ENCODE assay signal across 28 mouse cellular contexts in the genomic region with DNA sequence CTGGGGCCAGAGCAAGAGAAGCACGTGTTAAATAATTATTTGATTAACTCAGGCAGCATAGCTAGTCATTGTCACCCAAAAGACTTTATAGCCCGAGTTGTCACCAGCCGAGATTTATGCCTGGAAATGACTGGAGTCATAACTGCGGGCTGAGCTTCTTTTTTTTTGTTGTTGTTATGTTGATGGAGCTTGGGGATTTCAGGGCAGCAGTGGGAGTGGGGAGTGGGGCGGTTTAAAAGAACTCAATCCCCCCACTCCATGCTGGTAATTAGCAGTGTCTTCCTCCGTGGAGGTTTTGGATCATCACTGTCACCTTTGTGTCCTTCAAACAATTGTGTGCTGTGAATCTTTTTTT. TPM values are rescaled to one million over a fixed set of nuclear protein-coding genes. Genes with fewer than 3 reads are reported as not detected.
DNase-seq lines count a peak whose midpoint lies in the region; ATAC-seq and TF ChIP-seq lines count a peak whose summit lies in the region.
"Had no signal": no experiment of that assay in that cellular context is flagged by ENCODE, and none has a peak within 500 bp of the region (broad histone marks: within the 10 kb centered on the region; RNA-seq: fewer than 3 reads in every experiment).

No protein-coding gene starts in this region.

- H3K4me2 ChIP-seq in forebrain, embryonic 11.5 days (ENCODE audit: low read depth, low read length, severe bottlenecking): no peak overlapping the region
- no peak overlapping the region for H3K4me2 ChIP-seq in kidney, embryonic 16.5 days (replicated peaks; ENCODE audit: low read depth, low read length)
- no peak overlapping the region for H3K4me2 ChIP-seq in lung, embryonic 14.5 days
- H3K4me2 ChIP-seq: embryonic facial prominence, embryonic 13.5 days; heart, embryonic 13.5 days; hindbrain, embryonic 14.5 days had no signal

- peak; percentile 8 for DNase-seq in forebrain, embryonic 11.5 days (ENCODE audit: low spot score)
- no peak for DNase-seq in forebrain, embryonic 10.5 days (ENCODE audit: extremely low spot score, low spot score)
- peak; percentile 48 for DNase-seq in kidney, postnatal 10 days
- peak; percentile 15 for DNase-seq in lung, embryonic 14.5 days
- no peak for DNase-seq in lung, postnatal 10 days
- DNase-seq: adrenal gland, adult 8-10 months; adrenal gland, postnatal 25 days; cerebellum, adult 11-12 months; cerebellum, adult 8-10 months; cerebellum, postnatal 10 days; cerebellum, postnatal 36 days; embryo, embryonic 11 days; forebrain, postnatal 0 days; gastrocnemius, adult 2 months; gastrocnemius, postnatal 14 days; heart, adult 2 months; heart, postnatal 14 days; heart, postnatal 4 days had no signal

- H3K27ac ChIP-seq in forebrain, embryonic 11.5 days (ENCODE audit: low read depth, low read length): no peak overlapping the region
- no peak overlapping the region for H3K27ac ChIP-seq in forebrain, embryonic 10.5 days
- H3K27ac ChIP-seq in kidney, embryonic 16.5 days (ENCODE audit: low read length): no peak overlapping the region
- no peak overlapping the region for H3K27ac ChIP-seq in lung, embryonic 14.5 days (ENCODE audit: low read depth)
- H3K27ac ChIP-seq: embryonic facial prominence, embryonic 10.5 days; embryonic facial prominence, embryonic 13.5 days; gastrocnemius, adult 2 months; heart, adult 2 months; heart, embryonic 10.5 days; heart, embryonic 13.5 days; hindbrain, embryonic 14.5 days; hindbrain, postnatal 0 days had no signal

- H3K4me1 ChIP-seq in forebrain, embryonic 11.5 days (replicated peaks; ENCODE audit: control insufficient read depth, insufficient read depth, low read length): peaks cover 10% of the 10 kb centered on the region
- peaks cover 54% of the 10 kb centered on the region for H3K4me1 ChIP-seq in forebrain, embryonic 10.5 days
- H3K4me1 ChIP-seq in kidney, embryonic 16.5 days (ENCODE audit: insufficient read depth, low read length): peaks cover 28% of the 10 kb centered on the region
- peaks cover 4% of the 10 kb centered on the region; the same call in 1 of the 2 replicates for H3K4me1 ChIP-seq in lung, embryonic 14.5 days (ENCODE audit: insufficient read depth)

- H3K36me3 ChIP-seq in forebrain, embryonic 11.5 days (ENCODE audit: control insufficient read depth, insufficient read depth, low read length): no peaks in the 10 kb centered on the region
- H3K36me3 ChIP-seq in forebrain, embryonic 10.5 days (replicated peaks): 0 out of 2 replicates have a peak, but pooled peaks cover 2% of the 10 kb centered on the region
- no peaks in the 10 kb centered on the region for H3K36me3 ChIP-seq in kidney, embryonic 16.5 days (ENCODE audit: insufficient read depth, low read length)
- H3K36me3 ChIP-seq in lung, embryonic 14.5 days (ENCODE audit: insufficient read depth): no peaks in the 10 kb centered on the region
- H3K36me3 ChIP-seq: embryonic facial prominence, embryonic 13.5 days; heart, embryonic 10.5 days; heart, embryonic 13.5 days had no signal

- ATAC-seq in forebrain, embryonic 11.5 days (replicated peaks; ENCODE audit: low FRiP score): no peak
- no peak for ATAC-seq in kidney, embryonic 16.5 days (ENCODE audit: low FRiP score, low TSS enrichment)
- no peak for ATAC-seq in lung, embryonic 14.5 days (ENCODE audit: insufficient read depth)
- ATAC-seq: forebrain, embryonic 14.5 days; forebrain, postnatal 0 days; hindbrain, postnatal 0 days; inflammation-experienced regulatory T-cells, adult 6 months had no signal

- WGBS in forebrain, embryonic 11.5 days: 27% methylated on average over 6 of the region's 6 CpGs
- whole genome bisulfite sequencing in forebrain, embryonic 10.5 days: 35% methylated on average over 6 of the region's 6 CpGs
- WGBS in kidney, embryonic 16.5 days: 14% methylated on average over 6 of the region's 6 CpGs
- 39% methylated on average over 6 of the region's 6 CpGs for WGBS in lung, embryonic 14.5 days

- no peak overlapping the region for H3K4me3 ChIP-seq in forebrain, embryonic 11.5 days (ENCODE audit: low read depth, low read length)
- no peak overlapping the region for H3K4me3 ChIP-seq in forebrain, embryonic 10.5 days
- no peak overlapping the region for H3K4me3 ChIP-seq in kidney, embryonic 16.5 days (ENCODE audit: low read length)
- H3K4me3 ChIP-seq in lung, embryonic 14.5 days (ENCODE audit: low read depth, low read length): no peak overlapping the region
- H3K4me3 ChIP-seq: embryonic facial prominence, embryonic 10.5 days; embryonic facial prominence, embryonic 13.5 days; erythroblast, embryonic 14.5 days; gastrocnemius, adult 2 months; heart, adult 2 months; heart, embryonic 10.5 days; heart, embryonic 13.5 days had no signal

- no peaks in the 10 kb centered on the region for H3K9me3 ChIP-seq in forebrain, embryonic 11.5 days (ENCODE audit: control insufficient read depth, low read length)
- H3K9me3 ChIP-seq in forebrain, embryonic 10.5 days: no peaks in the 10 kb centered on the region
- no peaks in the 10 kb centered on the region for H3K9me3 ChIP-seq in kidney, embryonic 16.5 days (ENCODE audit: low read length)
- H3K9me3 ChIP-seq in lung, embryonic 14.5 days (ENCODE audit: low read depth, low read length): no peaks in the 10 kb centered on the region
- H3K9me3 ChIP-seq: embryonic facial prominence, embryonic 10.5 days; embryonic facial prominence, embryonic 13.5 days; heart, embryonic 10.5 days; heart, embryonic 13.5 days had no signal

- TF ChIP-seq CTCF in lung, embryonic 14.5 days (IDR thresholded peaks at IDR 0.05; ENCODE audit: low read depth): no peak

- H3K27me3 ChIP-seq in forebrain, embryonic 11.5 days (ENCODE audit: control insufficient read depth, insufficient read depth, low read length): no peaks in the 10 kb centered on the region
- no peaks in the 10 kb centered on the region for H3K27me3 ChIP-seq in forebrain, embryonic 10.5 days (ENCODE audit: poor library complexity, severe bottlenecking)
- H3K27me3 ChIP-seq in kidney, embryonic 16.5 days (ENCODE audit: insufficient read depth, low read length): no peaks in the 10 kb centered on the region
- H3K27me3 ChIP-seq in lung, embryonic 14.5 days (ENCODE audit: insufficient read depth, low read length): no peaks in the 10 kb centered on the region
- H3K27me3 ChIP-seq: embryonic facial prominence, embryonic 13.5 days; heart, embryonic 13.5 days had no signal

- H3K9ac ChIP-seq in forebrain, embryonic 11.5 days (ENCODE audit: low read length): no peak overlapping the region
- H3K9ac ChIP-seq in kidney, embryonic 16.5 days (replicated peaks; ENCODE audit: low read length): no peak overlapping the region
- no peak overlapping the region for H3K9ac ChIP-seq in lung, embryonic 14.5 days
- H3K9ac ChIP-seq: embryonic facial prominence, embryonic 13.5 days; forebrain, postnatal 0 days; heart, embryonic 13.5 days; hindbrain, embryonic 14.5 days had no signal

RNA-seq across cellular contexts. Expression of gene Epha4, which starts 57.5 kb away (rescaled TPM):
- 38.4 and 42.9 TPM in 2 replicates for polyA plus RNA-seq in forebrain, embryonic 11.5 days (2014; fragmentation: Nextera tagmentation; extraction: Ambion mirVana)
- polyA plus RNA-seq in forebrain, embryonic 10.5 days (2016; fragmentation: Nextera tagmentation; extraction: Ambion mirVana): 22.9 and 25.9 TPM in 2 replicates
- polyA plus RNA-seq in kidney, embryonic 16.5 days (2015; fragmentation: Nextera tagmentation; extraction: Ambion mirVana): 17.0 and 19.6 TPM in 2 replicates
- polyA plus RNA-seq in lung, embryonic 14.5 days (2014; fragmentation: Nextera tagmentation; extraction: Ambion mirVana): 18.0 and 21.9 TPM in 2 replicates
- polyA plus RNA-seq: erythroblast, embryonic 14.5 days had no signal

Comparison
In these comparisons a context has a peak if more than half of its experiments do, and no peak if none do; other contexts are left out.
1. DNase-seq: peak in forebrain, embryonic 11.5 days (single experiment), kidney, postnatal 10 days (single experiment) and lung, embryonic 14.5 days (single experiment); none in forebrain, embryonic 10.5 days (single experiment) and lung, postnatal 10 days (single experiment).